Mouse (Mus musculus) left cerebral cortex, adult 6 months (tissue): ENCODE measurements around the gene Lif. TPM values are rescaled to one million over a fixed set of nuclear protein-coding genes. Genes with fewer than 3 reads are reported as not detected.

Source experiments
- long read RNA-seq, 2 experiments: library from polyadenylated mRNA; unstranded; transcript quantifications; one replicate each; pipeline ENCODE4 v2.0.0; 2019 to 2020
- polyA plus RNA-seq: library from polyadenylated mRNA; unstranded; fragments of <200 nt; fragmentation: Nextera tagmentation; gene quantifications from 2 replicates; pipeline ENCODE4 v1.2.3, GENCODE M21; 2021

The Lif gene
- 0.58 and 0.78 TPM in 2 replicates for polyA plus RNA-seq
- long read RNA-seq, experiment 1, partial matches to known transcripts: 0 of 2 reads
- long read RNA-seq, experiment 1, other reads (novel, unspliced or antisense): 1 of 2 reads
- long read RNA-seq, experiment 2: 0 reads

GRCm38 (mm10) chr11:4256846-4257607 is at the start of gene Lif:
Gene Lif (plus strand): TSS chr11:4257557.

DNA sequence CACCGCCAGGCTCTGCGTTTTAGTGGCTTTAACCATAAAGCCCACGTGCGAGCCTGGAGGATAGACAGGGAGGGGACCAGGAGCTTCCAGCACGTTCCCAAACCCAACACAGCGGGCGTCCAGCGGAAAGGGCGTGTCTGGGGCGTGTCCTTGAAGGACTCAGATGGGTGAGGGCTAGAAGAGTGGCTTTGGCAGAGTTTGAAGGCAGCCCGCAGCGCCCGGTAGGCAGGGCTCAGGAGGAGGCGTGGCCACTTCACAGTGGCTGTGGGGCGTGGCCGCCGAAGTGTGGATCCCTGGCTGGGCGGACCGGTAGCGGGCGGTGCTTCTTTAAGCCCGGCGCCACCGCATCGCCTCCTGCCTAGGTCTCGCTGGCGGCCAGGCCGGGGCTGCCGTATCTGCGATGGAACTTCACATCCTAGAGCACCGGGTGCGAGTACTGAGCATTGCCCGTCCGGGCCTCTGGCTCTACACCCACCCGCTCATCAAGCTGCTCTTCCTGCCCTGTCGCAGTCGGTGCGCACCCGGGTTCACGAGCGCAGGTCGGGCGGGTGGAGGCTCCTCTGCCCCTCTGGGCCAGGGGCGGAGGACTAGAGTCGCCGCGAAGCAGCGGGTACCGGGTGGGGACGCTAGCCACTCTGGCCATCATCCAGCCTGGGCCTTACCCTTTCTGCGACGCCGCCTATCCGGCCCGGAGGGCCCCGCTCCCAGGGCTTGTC is 39.3 kb upstream of the Lif start, which contains the start of gene Castor1:
TSS of gene Castor1 (plus strand) at position 312 of the 716 bp plus-strand sequence.

DNA sequence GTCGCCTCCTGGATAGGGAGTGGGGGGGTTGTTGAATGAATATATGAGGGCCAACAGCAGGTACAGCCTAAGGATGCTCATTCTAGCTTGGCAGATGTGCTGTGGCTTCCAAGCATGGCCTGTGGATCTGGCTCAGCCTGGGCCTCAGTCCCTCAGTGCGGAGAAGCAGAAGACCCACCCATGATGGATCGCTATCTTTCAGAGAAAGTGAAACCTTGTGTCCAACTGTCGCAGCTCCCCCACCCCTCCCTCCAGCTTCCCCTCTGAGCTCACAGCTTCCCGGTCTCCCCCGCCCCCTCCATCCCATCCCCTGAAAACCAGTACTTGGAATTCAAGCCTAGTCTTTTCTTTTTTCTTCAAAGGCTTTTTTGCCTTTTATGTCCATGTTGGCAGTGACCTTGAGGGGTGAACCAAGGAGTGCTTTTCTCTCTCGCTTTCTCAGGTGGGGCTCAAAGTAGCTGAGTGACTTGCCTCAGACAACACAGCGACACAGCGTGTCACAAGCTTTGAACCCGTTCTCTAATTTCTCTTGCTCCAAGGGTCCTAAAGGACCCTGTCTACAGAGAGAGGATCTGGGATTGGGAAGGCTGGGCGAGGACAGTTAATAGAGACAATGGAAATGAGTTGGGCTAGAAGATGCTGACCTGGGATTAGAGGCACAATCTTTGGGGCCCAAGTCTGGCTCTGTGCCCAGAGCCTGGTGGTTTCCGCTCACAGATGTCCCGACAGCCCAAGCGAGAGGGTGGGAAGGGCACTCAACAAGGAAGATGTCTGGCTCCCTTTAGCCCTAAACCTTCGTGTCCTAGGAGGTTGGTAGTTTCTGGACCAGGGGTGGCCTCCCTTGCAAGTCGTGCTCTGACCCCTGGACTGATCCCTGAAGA is 21.5 kb upstream of the Lif start, which contains the start of gene Osm:
TSS of gene Osm (plus strand) at position 756 of the 881 bp plus-strand sequence.

Other genes starting within 250 kb of the Lif start
- gene Sec14l4, start 226.1 kb upstream of the Lif start, polyA plus RNA-seq: 0.27 and 0.38 TPM in 2 replicates
- gene Sec14l3, start 192.7 kb upstream of the Lif start, polyA plus RNA-seq: 0.45 and 1.1 TPM in 2 replicates
- gene Mtfp1, start 162.1 kb upstream of the Lif start, polyA plus RNA-seq: 119 and 156 TPM in 2 replicates
- gene Sec14l2, start 134.1 kb upstream of the Lif start, polyA plus RNA-seq: 3.3 and 3.9 TPM in 2 replicates
- gene Rnf215, start 122.4 kb upstream of the Lif start, polyA plus RNA-seq: 6.3 and 29.1 TPM in 2 replicates
- 4.5 and 5.5 TPM in 2 replicates for gene Ccdc157, start 97.3 kb upstream of the Lif start, polyA plus RNA-seq
- 21.0 and 36.4 TPM in 2 replicates for gene Sf3a1, start 97.2 kb upstream of the Lif start, polyA plus RNA-seq
- gene Tbc1d10a, start 70.8 kb upstream of the Lif start, polyA plus RNA-seq: 30.2 and 56.9 TPM in 2 replicates
- 5.6 and 6.3 TPM in 2 replicates for gene Castor1, start 39.3 kb upstream of the Lif start, polyA plus RNA-seq
- 0.09 and 0.27 TPM in 2 replicates for gene Osm, start 21.1 kb upstream of the Lif start, polyA plus RNA-seq
- gene Hormad2, start 183.5 kb downstream of the Lif start, polyA plus RNA-seq: 0.08 TPM in 1 of 2 replicates, not detected in the other